Mouse (Mus musculus) MEL (cell line): Measurements from ENCODE around the gene Vegfa. TPM values are rescaled to one million over a fixed set of nuclear protein-coding genes. Genes with fewer than 3 reads are reported as not detected.

Experiments used
- DNase-seq: peaks from one replicate; pipeline ENCODE4 v3.0.0; 2011; ENCODE audit warnings: low read depth, low spot score
- H3K27ac ChIP-seq: 2 replicates; pipeline ENCODE4 v1.5.1; 2012; ENCODE audit warnings: low read depth, mild to moderate bottlenecking, control low read depth, low read length, moderate library complexity; ENCODE audit not compliant: control insufficient read depth
- H3K27me3 ChIP-seq, 2 experiments: fragments of 150-350 bp in 1 of 2; sonication (generic) in 1 of 2; 2 replicates each; pipeline ENCODE4 v1.6.1; 2012; ENCODE audit warnings: low read length in 2 of 2, mild to moderate bottlenecking in 2 of 2, improper control_type of control experiment in 1 of 2, moderate library complexity in 1 of 2; ENCODE audit not compliant: insufficient read depth in 2 of 2, control insufficient read depth in 1 of 2
- H3K36me3 ChIP-seq, 2 experiments: 2 replicates each; pipeline ENCODE4 v1.6.1; 2012 to 2014; ENCODE audit warnings: low read length in 2 of 2, improper control_type of control experiment in 1 of 2, inconsistent platforms in 1 of 2, mild to moderate bottlenecking in 1 of 2; ENCODE audit not compliant: insufficient read depth in 2 of 2, control insufficient read depth in 1 of 2
- H3K4me1 ChIP-seq, 2 experiments: fragments of 150-350 bp in 1 of 2; sonication (generic) in 1 of 2; 2 replicates each; pipeline ENCODE4 v1.6.1; 2012; ENCODE audit warnings: low read length in 2 of 2, improper control_type of control experiment in 1 of 2, mild to moderate bottlenecking in 1 of 2; ENCODE audit not compliant: insufficient read depth in 2 of 2, control insufficient read depth in 1 of 2
- H3K4me3 ChIP-seq, 2 experiments: fragments of 150-350 bp in 1 of 2; sonication (generic) in 1 of 2; 2 replicates each; pipeline ENCODE4 v1.5.1; 2012; ENCODE audit warnings: low read depth in 2 of 2, low read length in 2 of 2, mild to moderate bottlenecking in 2 of 2, moderate library complexity in 2 of 2, control low read depth in 1 of 2, improper control_type of control experiment in 1 of 2; ENCODE audit not compliant: control insufficient read depth in 1 of 2, insufficient read depth in 1 of 2
- H3K79me2 ChIP-seq: 2 replicates; pipeline ENCODE4 v1.6.1; 2012; ENCODE audit warnings: mild to moderate bottlenecking, low read length, moderate library complexity; ENCODE audit not compliant: control insufficient read depth, poor library complexity, insufficient read depth
- H3K9ac ChIP-seq: 2 replicates; pipeline ENCODE4 v1.6.1; 2012; ENCODE audit warnings: low read depth, mild to moderate bottlenecking, control low read depth, low read length, moderate library complexity; ENCODE audit not compliant: control insufficient read depth, poor library complexity, severe bottlenecking
- H3K9me3 ChIP-seq: fragments of 150-350 bp; sonication (generic); replicated peaks from 2 replicates; pipeline ENCODE4 v1.6.1; 2012; ENCODE audit warnings: mild to moderate bottlenecking, low read length, improper control_type of control experiment, moderate library complexity; ENCODE audit not compliant: insufficient read depth
- CHD1 ChIP-seq: IDR thresholded peaks from 2 replicates; pipeline ENCODE4 v1.6.1; 2012; ENCODE audit warnings: low read depth, mild to moderate bottlenecking, inconsistent platforms, low read length, improper control_type of control experiment
- CHD2 ChIP-seq: IDR thresholded peaks from 2 replicates; pipeline ENCODE4 v1.6.1; 2011; ENCODE audit warnings: low read length, improper control_type of control experiment
- CTCF ChIP-seq, 3 experiments: IDR thresholded peaks in 2 of 3; conservative IDR thresholded peaks in 1 of 3; 2 replicates each; pipeline ENCODE4 v1.5.1; 2011 to 2012; ENCODE audit warnings: low read length in 3 of 3, low read depth in 2 of 3, mild to moderate bottlenecking in 2 of 3, improper control_type of control experiment in 1 of 3, inconsistent platforms in 1 of 3, mixed read lengths in 1 of 3, moderate library complexity in 1 of 3; ENCODE audit not compliant: control insufficient read depth in 1 of 3, insufficient read depth in 1 of 3, poor library complexity in 1 of 3, severe bottlenecking in 1 of 3
- ELF1 ChIP-seq: IDR thresholded peaks from 2 replicates; pipeline ENCODE4 v1.6.1; 2014; ENCODE audit warnings: low read depth, mild to moderate bottlenecking, inconsistent platforms, low read length, improper control_type of control experiment, moderate library complexity
- EP300 ChIP-seq, 2 experiments: IDR thresholded peaks; 2 replicates each; pipeline ENCODE4 v1.6.1; 2011; ENCODE audit warnings: improper control_type of control experiment in 2 of 2, low read length in 2 of 2, low read depth in 1 of 2, mild to moderate bottlenecking in 1 of 2
- ETS1 ChIP-seq: IDR thresholded peaks from 2 replicates; pipeline ENCODE4 v1.6.1; 2012; ENCODE audit warnings: low read depth, mild to moderate bottlenecking, inconsistent platforms, low read length, improper control_type of control experiment, moderate library complexity
- GABPA ChIP-seq: IDR thresholded peaks from 2 replicates; pipeline ENCODE4 v1.6.1; 2012; ENCODE audit warnings: low read depth, mild to moderate bottlenecking, inconsistent platforms, low read length, improper control_type of control experiment, moderate library complexity
- HCFC1 ChIP-seq: IDR thresholded peaks from 2 replicates; pipeline ENCODE4 v1.6.1; 2012; ENCODE audit warnings: low read depth, mild to moderate bottlenecking, inconsistent platforms, low read length, improper control_type of control experiment, moderate library complexity
- JUND ChIP-seq: IDR thresholded peaks from 2 replicates; pipeline ENCODE4 v1.6.1; 2011; ENCODE audit warnings: low read depth, mild to moderate bottlenecking, improper control_type of control experiment, low read length
- KAT2A ChIP-seq: conservative IDR thresholded peaks from 2 replicates; pipeline ENCODE4 v1.6.1; 2012; ENCODE audit warnings: low read depth, low read length, improper control_type of control experiment, inconsistent platforms
- MAFK ChIP-seq: IDR thresholded peaks from 2 replicates; pipeline ENCODE4 v1.6.1; 2011; ENCODE audit warnings: low read depth, mild to moderate bottlenecking, low read length, improper control_type of control experiment, borderline replicate concordance
- MAZ ChIP-seq: IDR thresholded peaks from 2 replicates; pipeline ENCODE4 v1.6.1; 2012; ENCODE audit warnings: low read depth, mild to moderate bottlenecking, inconsistent platforms, low read length, improper control_type of control experiment
- MYB ChIP-seq: IDR thresholded peaks from 2 replicates; pipeline ENCODE4 v1.6.1; 2011; ENCODE audit warnings: mild to moderate bottlenecking, low read depth, low read length, improper control_type of control experiment
- NELFE ChIP-seq: IDR thresholded peaks from 2 replicates; pipeline ENCODE4 v1.6.1; 2011; ENCODE audit warnings: low read depth, low read length, improper control_type of control experiment
- NRF1 ChIP-seq: IDR thresholded peaks from 2 replicates; pipeline ENCODE4 v1.6.1; 2014; ENCODE audit warnings: low read depth, mild to moderate bottlenecking, inconsistent platforms, low read length, improper control_type of control experiment, moderate library complexity; ENCODE audit not compliant: poor library complexity, insufficient read depth, severe bottlenecking
- POLR2AphosphoS5 ChIP-seq: IDR thresholded peaks from 2 replicates; pipeline ENCODE4 v1.6.1; 2012; ENCODE audit warnings: low read depth, borderline replicate concordance, mild to moderate bottlenecking, inconsistent platforms, low read length, moderate library complexity, mixed read lengths
- RAD21 ChIP-seq: IDR thresholded peaks from 2 replicates; pipeline ENCODE4 v1.6.1; 2011; ENCODE audit warnings: mild to moderate bottlenecking, low read depth, low read length, improper control_type of control experiment
- RCOR1 ChIP-seq: IDR thresholded peaks from 2 replicates; pipeline ENCODE4 v1.6.1; 2012; ENCODE audit warnings: low read depth, mild to moderate bottlenecking, inconsistent platforms, low read length, improper control_type of control experiment
- TBP ChIP-seq: IDR thresholded peaks from 2 replicates; pipeline ENCODE4 v1.8.0; 2011; ENCODE audit warnings: low read depth, low read length, improper control_type of control experiment
- UBTF ChIP-seq: IDR thresholded peaks from 2 replicates; pipeline ENCODE4 v1.6.1; 2012; ENCODE audit warnings: low read depth, mild to moderate bottlenecking, inconsistent platforms, low read length, improper control_type of control experiment, moderate library complexity, borderline replicate concordance; ENCODE audit not compliant: insufficient read depth
- USF1 ChIP-seq: IDR thresholded peaks from 2 replicates; pipeline ENCODE4 v1.6.1; 2014; ENCODE audit warnings: low read depth, mild to moderate bottlenecking, inconsistent platforms, low read length, improper control_type of control experiment, moderate library complexity
- USF2 ChIP-seq, 2 experiments: IDR thresholded peaks; 2 replicates each; pipeline ENCODE4 v1.6.1; 2011 to 2012; ENCODE audit warnings: improper control_type of control experiment in 2 of 2, low read length in 2 of 2, borderline replicate concordance in 1 of 2, inconsistent platforms in 1 of 2, low read depth in 1 of 2, mild to moderate bottlenecking in 1 of 2; ENCODE audit not compliant: insufficient read depth in 1 of 2
- ZC3H11A ChIP-seq: IDR thresholded peaks from 2 replicates; pipeline ENCODE4 v1.6.1; 2012; ENCODE audit warnings: low read depth, mild to moderate bottlenecking, inconsistent platforms, low read length, improper control_type of control experiment
- ZKSCAN1 ChIP-seq: IDR thresholded peaks from 2 replicates; pipeline ENCODE4 v1.6.1; 2012; ENCODE audit warnings: low read depth, mild to moderate bottlenecking, inconsistent platforms, low read length, improper control_type of control experiment, moderate library complexity
- ZMIZ1 ChIP-seq: IDR thresholded peaks from 2 replicates; pipeline ENCODE4 v1.6.1; 2012; ENCODE audit warnings: low read depth, mild to moderate bottlenecking, inconsistent platforms, low read length, improper control_type of control experiment, moderate library complexity
- ZNF384 ChIP-seq: IDR thresholded peaks from 2 replicates; pipeline ENCODE4 v1.6.1; 2012; ENCODE audit warnings: low read depth, mild to moderate bottlenecking, inconsistent platforms, low read length, improper control_type of control experiment
- polyA plus RNA-seq, 2 experiments: library from polyadenylated mRNA; stranded (reverse) in 1 of 2; unstranded in 1 of 2; fragments of >175 nt in 1 of 2; fragments of >200 nt in 1 of 2; gene quantifications; 2 replicates each; pipeline versions ENCODE4 v1.2.1 to v1.2.4; 2012; ENCODE audit warnings: low replicate concordance in 2 of 2, low read depth in 1 of 2; ENCODE audit not compliant: insufficient read length in 2 of 2, insufficient read depth in 1 of 2, missing spikeins in 1 of 2
- total RNA-seq: library from RNA; depleted of rRNA; stranded (reverse); fragments of 300-350 nt; gene quantifications from 2 replicates; pipeline ENCODE4 v1.2.3, GENCODE M21; 2012

Vegfa gene
- total and polyA plus RNA-seq, 3 experiments: 16.1 to 38.6 TPM; not detected in 1

GRCm38 (mm10) chr17:46028210-46029051 lies 3.7 kb downstream of the Vegfa start:
- Histone ChIP-seq H3K9me3 (no peaks in the 10 kb centered on the region), H3K79me2 (peaks cover 46% of the 10 kb centered on the region), H3K27me3 (no peaks in the 10 kb centered on the region), H3K9ac (peak overlapping the region; percentile 99), H3K4me1 (peaks cover 0 to 8% of the 10 kb centered on the region in 2 experiments; a peak in 2 of 4 replicates), H3K4me3 (peak overlapping the region in 1 of 2 experiments; percentile 97; a peak in 2 of 4 replicates)
- DNase-seq: no peak
- TF ChIP-seq KAT2A (no peak), MAZ (no peak), ELF1 (no peak), USF2 (IDR thresholded peaks at IDR 0.05; ENCODE audit: borderline replicate concordance in 1 of 2, insufficient read depth in 1 of 2, low read depth in 1 of 2, low read length in 2 of 2) (no peak), UBTF (no peak), ETS1 (no peak), TBP (no peak), ZNF384 (no peak), HCFC1 (no peak), CHD2 (no peak), ZKSCAN1 (no peak)
- TF ChIP-seq, all 39 proteins: peak for 0
- Histone ChIP-seq H3K27ac (no peak overlapping the region), H3K36me3 (peaks cover 4 to 19% of the 10 kb centered on the region in 2 experiments)

DNA sequence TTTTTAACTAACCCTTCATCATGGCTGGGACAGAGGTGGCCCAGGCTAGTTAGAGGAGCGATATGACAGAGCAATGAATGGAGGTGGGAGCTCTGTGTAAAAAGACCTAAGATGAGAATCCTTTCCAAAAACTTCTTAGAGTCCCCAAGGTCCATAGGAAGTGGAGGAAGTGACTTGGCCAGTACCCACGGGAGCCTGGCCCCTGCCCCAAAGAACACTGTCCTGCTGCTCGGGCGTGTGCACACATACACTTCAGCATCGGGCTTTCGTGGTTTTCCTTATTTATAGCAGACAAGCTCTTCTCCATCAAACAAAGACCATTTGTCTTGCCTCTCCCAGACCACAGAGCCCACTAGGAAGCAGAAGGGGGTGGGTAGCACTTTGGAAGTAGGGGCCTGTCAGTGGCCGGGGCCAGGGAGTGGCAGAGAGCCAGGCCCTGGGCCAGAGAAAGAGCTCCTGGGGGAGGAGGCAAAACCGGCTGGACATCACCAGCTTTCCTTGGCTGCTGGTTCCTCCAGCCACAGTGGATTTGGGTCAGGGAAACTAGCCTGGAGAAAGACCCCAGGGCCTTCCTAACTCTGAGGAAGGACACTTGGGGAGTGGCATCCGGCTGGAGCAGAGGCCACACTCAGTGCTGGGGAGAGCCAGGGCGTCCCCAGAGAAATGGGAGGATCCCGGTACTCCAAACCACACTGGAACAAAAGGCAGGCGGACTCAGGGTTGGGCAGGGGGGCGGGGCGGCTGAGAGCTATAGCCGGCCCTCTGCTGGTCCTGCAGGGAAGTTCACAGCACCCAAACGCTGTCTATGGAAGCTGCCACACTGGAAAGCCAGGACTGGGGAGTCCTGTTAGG lies 4.9 kb downstream of the Vegfa start:
- no peak for DNase-seq
- no peak overlapping the region for H3K27ac ChIP-seq
- no peaks in the 10 kb centered on the region for H3K9me3 ChIP-seq
- H3K9ac ChIP-seq: no peak overlapping the region
- no peaks in the 10 kb centered on the region for H3K27me3 ChIP-seq
- H3K79me2 ChIP-seq: peaks cover 46% of the 10 kb centered on the region
- H3K36me3 ChIP-seq: peaks cover 4 to 23% of the 10 kb centered on the region in 2 experiments
- no peak overlapping the region for H3K4me3 ChIP-seq
- H3K4me1 ChIP-seq: peaks cover 0 to 8% of the 10 kb centered on the region in 2 experiments; a peak in 2 of 4 replicates
- TF ChIP-seq NRF1: no peak
- TF ChIP-seq NELFE: no peak
- TF ChIP-seq MYB: no peak
- peak; percentile 7 for TF ChIP-seq RAD21
- no peak for TF ChIP-seq CHD1
- TF ChIP-seq MAZ: no peak
- no peak for TF ChIP-seq ZC3H11A
- TF ChIP-seq POLR2AphosphoS5: no peak
- no peak for TF ChIP-seq USF2 (IDR thresholded peaks at IDR 0.05; ENCODE audit: borderline replicate concordance in 1 of 2, insufficient read depth in 1 of 2, low read depth in 1 of 2, low read length in 2 of 2)
- TF ChIP-seq MAFK: no peak
- no peak for TF ChIP-seq USF1
- no peak for TF ChIP-seq GABPA
- no peak for TF ChIP-seq ETS1
- TF ChIP-seq RCOR1: no peak
- no peak for TF ChIP-seq ZKSCAN1
- TF ChIP-seq CHD2: no peak
- peak; percentile 33 to 61 (median 51); a peak in 5 of 6 replicates for TF ChIP-seq CTCF (IDR thresholded peaks at IDR 0.05 in 2 of 3, conservative IDR thresholded peaks at IDR 0.05 in 1 of 3; ENCODE audit: control insufficient read depth in 1 of 3, insufficient read depth in 1 of 3, low read depth in 2 of 3, low read length in 3 of 3, poor library complexity in 1 of 3, severe bottlenecking in 1 of 3)
- no peak for TF ChIP-seq HCFC1
- TF ChIP-seq ZMIZ1: no peak
- no peak for TF ChIP-seq EP300 (IDR thresholded peaks at IDR 0.05; ENCODE audit: low read depth in 1 of 2, low read length in 2 of 2)
- TF ChIP-seq JUND: no peak
